Mouse (Mus musculus) adrenal gland, adult (tissue): ENCODE data around the gene Uqcr10.

ENCODE experiments used
- DNase-seq, 2 experiments: peaks; one replicate each; pipeline ENCODE4 v3.0.0; 2022 to 2023; ENCODE audit warnings: low spot score in 1 of 2; ENCODE audit not compliant: inconsistent age in 2 of 2

Uqcr10 gene

DNA sequence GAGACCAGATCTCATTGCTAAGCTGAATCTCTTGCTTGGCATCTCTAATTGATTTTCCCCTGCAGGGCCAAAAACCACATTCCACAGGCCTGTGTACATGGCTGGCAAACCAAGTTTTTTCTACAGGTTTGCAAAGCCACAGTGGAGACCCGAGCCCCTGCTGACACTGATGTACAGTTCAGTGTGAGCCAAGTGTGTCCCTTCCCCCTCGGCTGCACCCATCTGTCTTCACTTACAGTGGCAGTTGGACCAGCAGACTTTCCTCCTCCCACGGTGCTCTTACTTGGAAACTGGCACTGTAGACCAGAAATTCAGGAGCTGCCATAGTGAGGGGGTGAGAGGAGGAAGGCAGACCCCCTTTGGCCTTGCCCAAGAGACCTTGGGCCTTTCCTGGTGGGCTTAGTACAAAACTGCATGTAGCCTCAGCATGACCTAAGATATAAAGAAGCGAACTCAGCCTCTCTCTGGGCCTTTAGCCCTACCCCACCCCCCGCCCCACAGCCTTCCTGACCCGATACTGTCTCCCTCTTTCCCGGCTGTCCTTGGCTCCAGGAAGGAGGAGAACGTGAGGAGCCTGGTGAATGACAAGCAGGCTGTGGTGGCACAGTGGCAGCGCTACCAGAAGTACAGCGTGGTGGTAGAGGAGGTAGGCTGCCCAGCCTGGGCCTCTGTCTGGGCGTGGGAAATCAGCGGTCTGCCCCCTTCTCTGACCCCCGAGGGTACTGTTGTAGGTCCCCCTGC, 25.3 kb downstream of the Uqcr10 start:
- DNase-seq, result peak; percentile 52 to 56

DNA sequence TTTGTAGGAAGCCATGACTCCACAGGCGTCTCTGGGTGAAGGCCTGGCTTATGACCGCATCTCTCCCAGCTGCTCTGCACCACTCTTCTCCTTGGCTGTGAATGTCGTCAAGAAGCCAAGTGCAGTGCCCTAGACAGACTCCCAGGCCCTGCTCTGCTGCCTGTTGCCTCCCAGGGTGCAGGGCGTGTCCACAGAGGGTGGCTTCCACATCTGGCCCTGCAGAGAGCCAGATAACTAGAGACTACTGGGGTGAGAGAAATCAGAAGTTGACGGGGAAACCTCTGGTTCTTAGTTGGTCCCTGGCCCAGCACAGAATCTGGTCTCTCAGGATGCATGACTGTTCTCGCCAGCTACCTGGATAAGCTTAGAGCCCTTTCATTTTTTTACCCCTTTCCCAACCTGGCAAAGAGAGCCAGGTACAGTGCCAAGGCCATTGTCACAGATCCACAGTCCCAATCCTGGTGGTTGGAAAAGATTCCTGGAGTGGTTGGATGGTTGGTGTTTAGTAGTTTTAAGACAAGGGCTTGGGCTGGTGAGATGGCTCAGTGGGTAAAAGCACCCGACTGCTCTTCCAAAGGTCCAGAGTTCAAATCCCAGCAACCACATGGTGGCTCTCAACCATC, 26.8 kb downstream of the Uqcr10 start:
- no peak for DNase-seq

DNA sequence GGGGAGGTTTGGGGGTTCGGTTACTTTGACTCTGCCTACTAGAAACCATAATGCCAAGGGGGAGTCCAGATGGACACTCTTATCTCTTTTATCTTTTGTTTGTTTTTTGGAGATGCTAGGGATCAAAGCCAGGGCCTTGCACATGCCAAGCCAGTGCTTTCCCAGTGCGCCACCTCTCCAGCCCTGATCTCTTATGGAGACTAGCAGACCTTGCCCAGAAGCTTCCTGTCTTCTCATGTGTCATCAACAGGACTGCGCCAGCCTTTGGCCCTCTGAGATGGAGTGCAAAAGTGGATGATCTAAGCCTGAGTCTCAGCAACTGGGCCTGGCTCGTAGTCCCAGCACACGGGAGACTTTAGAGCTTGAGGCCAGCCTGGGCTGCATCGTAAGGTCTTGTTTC, 28.4 kb downstream of the Uqcr10 start:
- peak in 1 of 2 experiments; percentile 60 for DNase-seq

DNA sequence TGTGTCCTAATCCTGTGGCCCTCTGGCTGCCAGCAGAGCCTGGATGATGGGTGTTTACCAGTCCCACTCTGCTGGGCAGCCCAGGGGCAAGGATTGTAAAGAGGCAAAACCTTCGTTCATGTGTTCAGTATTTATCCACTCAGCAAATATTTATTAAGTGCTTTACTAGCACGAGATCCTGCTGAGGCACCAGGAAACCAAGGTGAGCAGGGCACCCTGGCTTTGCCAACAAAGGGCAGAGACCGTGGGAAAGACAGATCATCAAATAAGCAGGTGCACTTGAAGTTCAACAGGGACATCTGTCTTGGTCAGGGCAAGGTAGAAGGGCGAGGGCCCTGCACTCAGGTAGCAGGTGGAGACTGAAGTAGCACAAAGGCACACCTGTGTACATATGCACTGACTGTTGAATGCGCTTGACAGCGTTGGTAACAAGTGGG, 29.0 kb downstream of the Uqcr10 start:
- peak in 1 of 2 experiments; percentile 52 for DNase-seq

DNA sequence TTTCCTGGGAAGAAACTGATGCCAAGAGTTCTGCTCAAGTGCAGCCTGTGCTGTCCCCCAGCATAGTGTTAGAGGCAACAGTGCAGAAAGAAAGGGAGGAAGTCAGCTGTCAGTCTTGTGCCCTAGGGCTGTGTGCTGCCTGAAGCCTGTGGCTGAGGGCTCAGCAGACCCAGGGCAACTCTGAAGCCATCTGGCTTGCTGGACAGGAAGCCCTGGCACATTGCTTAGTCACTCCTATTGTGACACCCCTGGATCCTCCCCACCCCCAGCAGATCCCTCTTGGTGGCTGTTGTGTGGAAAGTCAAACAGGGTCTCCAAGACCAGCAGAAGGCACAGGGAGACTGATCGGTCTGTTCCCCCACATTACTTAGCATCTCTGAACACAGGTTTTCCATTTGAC, 29.5 kb downstream of the Uqcr10 start:
- peak; percentile 33 to 78 for DNase-seq

DNA sequence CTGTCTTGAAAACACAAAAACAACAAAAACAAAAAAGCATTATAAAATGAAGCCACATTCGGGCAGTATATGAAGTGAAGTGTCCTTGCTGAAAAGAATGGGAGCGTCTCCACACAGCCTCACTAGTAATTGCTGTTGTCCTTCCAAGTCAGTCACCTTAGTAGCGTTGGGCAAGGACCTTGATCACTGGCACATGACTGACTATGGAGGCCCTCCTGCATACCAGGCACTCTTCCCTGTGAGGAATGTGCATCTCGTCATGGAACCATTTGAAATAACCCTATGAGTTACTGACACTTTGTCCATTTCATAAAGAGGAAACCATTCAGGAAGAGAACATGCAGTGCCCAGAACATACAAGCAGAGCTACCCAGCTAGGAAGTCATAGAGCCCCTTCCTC, 32.4 kb downstream of the Uqcr10 start:
- peak in 1 of 2 experiments; percentile 59 for DNase-seq

DNA sequence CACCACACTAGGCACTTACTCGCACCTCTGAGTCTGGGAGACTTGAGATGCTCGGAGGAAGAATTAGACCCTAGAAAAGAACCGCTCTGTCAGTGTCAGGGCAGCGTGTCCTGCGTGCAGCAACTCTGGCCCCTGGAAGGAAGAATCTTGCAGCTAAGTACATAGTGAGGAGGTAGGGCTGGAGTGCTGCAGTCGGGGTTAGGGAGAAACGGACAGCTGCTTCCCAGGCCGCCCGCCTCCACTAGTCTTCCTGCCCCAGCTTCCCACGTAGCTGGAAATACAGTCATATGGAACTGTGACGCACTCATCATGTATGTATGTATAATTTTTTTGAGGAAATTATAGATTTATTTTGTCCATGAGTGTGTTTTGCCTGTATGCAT, 41.7 kb downstream of the Uqcr10 start:
- DNase-seq, result no peak

DNA sequence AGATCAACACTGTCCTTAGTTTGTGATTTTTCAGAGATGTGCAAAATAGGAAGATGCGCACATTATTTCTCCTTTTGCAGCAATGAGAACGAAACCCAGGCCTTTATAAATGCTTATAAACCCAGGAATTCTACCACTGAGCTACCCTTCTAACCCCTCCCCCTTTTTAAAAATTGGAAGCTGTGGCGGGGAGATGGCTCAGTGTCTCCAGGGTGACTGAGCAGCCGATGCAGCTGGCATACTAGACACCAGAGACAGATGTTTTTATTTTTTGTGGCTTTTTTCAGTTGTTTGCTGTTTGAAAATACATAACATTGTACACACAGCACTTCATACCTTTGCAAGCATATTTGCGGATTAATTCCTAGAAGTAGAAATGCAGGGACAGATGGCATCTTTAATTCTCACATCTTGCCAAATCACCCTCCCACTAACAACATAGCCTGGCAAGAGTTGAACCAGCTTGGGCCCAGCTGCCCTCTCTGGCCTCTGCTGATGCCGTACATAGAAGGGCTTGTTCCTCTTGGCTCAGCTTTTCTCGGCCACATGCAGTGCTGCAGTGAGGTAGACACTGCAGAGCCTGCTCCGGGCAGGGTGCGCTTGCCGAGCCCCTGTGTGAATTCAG, 42.2 kb downstream of the Uqcr10 start:
- no peak for DNase-seq

DNA sequence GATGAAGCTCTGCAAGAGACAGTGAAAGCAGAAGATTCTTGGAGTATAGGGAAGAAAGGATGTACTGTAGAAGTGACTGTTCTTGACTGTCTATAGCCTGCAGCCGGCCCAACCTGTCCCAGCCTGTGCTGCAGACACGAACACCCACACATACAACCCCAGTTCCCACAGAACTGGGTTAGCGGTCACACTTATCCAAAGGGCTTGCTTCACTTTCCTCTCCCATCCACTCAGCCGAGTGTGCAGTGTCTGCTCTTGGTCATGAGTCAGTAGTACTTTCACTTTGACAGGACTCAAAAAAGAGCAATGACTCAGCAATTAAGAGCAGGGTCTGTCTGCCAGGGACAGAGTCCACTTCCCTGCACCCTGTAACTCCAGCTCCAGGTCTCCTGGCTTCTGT, 42.8 kb downstream of the Uqcr10 start:
- peak; percentile 62 to 77 for DNase-seq

DNA sequence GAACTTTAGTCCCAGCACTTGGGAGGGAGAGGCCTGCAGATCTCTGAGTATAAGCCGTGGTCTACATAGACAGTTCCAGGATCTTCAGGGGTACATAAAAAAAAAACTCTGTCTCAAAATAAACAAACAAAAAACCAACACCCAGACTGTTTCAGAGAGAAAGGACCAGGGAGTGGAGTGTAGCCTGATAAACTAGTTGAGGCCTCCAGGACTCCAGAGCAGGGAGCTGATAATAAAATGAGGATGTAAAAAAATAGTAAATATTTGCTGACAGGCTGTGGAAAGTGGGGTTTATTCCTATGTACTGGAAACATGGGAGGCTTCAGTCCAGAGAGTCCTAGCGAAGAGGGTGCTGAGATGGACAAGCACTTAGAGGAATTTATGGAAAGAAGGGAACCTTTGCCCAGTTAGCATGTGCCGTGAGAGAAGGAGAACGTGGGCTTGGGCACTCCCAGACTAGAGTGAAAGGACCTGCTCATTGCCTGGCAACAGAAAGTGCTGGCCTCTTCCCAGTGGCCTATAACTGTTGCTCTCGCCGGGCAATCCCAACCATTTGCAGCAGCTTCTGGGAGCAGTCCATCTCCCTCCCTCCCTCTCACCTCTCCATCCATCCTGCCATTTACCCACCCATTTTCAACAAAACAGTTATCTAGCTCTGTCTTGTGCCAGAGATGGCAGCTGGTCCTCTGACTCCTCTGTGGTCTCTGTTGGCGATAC, 43.7 kb downstream of the Uqcr10 start:
- no peak for DNase-seq

DNA sequence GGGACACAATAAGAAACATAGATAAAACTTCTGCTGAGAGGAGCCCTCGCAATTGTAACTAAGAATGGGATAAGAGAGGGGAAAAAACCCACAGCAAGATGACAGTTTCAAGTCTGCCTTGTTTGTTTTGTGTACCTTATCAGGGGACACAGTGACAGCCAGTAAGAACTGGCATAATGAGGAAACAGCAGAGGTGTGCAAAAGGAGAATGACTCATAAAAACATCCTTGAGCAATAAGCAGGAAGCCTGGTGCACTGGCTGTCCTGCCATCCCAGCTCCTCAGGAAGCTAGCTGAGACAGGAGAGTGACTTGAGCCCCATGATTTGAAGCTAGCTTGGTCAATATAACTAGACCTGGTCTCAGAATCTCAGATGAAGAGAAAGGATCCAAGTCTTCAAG, 44.3 kb downstream of the Uqcr10 start:
- no peak for DNase-seq
